Mouse (Mus musculus): ENCODE measurements around the gene Psmd1. TPM values are rescaled to one million over a fixed set of nuclear protein-coding genes. Genes with fewer than 3 reads are reported as not detected.

The Psmd1 gene
- 116 TPM for polyA plus RNA-seq (2014; fragmentation: Illumina TruSeq; extraction: RNeasy Lipid Tissue Mini Kit (QIAGEN cat#74804); ENCODE audit: low read depth, low replicate concordance)

DNA sequence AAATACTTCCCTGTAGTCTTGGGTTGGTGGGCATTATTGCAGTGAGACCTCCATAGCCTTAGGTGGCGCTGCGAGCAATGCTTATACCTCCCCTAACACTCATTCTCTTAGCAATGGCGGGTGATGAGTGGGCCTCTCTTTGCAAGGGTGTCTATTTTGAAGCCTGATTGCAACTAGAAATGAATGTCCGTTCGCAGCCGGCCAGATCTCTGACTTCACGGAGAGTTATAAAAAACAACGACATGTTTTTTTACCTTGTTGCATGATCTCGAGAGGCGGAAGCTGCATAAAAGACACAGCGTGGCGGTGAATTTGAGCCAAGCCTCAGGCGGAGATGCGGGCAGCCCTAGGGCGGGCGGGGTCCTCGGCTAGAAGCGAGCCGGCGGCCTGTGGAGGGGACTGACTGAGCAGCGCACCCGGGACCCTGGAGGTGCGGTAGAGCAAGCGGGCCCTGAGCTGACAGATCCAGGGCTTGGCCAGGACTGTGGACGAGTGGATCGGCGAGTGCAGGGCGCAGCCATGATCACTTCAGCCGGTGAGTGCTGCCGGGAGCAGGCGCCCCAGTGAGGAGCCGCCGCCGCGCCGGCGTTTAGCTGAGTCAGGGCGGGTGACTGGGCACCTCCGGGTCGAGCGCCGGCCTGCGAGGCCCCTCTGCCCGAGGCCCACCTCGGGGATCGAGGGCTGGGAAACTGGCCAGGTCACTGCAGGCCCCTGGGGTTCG is at the start of gene Psmd1:
TSS of gene Psmd1 (plus strand) at position 117 of the 721 bp plus-strand sequence.

DNA sequence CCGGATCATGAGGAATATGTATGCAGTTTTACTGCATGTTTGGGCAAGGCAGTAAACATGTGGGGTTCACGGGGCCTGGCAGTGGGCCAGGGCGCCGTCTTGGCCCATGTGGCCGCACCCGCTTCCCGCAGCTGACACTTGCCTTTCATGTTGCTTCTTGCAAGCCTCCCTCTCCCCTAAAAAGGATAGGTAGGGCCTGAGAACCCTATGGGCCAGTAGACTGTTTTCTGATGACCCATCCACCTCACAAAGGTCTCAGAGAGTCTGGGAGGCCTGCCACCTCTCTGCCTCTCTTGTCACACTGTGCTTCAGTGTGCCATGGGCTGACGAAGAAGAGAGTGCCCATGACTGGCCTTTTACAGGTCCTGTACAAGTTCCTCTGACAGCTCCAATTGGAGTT is 47.7 kb upstream of the Psmd1 start, which contains the start of gene Spata3:
TSS of gene Spata3 (plus strand) at position 301 of the 400 bp plus-strand sequence.

DNA sequence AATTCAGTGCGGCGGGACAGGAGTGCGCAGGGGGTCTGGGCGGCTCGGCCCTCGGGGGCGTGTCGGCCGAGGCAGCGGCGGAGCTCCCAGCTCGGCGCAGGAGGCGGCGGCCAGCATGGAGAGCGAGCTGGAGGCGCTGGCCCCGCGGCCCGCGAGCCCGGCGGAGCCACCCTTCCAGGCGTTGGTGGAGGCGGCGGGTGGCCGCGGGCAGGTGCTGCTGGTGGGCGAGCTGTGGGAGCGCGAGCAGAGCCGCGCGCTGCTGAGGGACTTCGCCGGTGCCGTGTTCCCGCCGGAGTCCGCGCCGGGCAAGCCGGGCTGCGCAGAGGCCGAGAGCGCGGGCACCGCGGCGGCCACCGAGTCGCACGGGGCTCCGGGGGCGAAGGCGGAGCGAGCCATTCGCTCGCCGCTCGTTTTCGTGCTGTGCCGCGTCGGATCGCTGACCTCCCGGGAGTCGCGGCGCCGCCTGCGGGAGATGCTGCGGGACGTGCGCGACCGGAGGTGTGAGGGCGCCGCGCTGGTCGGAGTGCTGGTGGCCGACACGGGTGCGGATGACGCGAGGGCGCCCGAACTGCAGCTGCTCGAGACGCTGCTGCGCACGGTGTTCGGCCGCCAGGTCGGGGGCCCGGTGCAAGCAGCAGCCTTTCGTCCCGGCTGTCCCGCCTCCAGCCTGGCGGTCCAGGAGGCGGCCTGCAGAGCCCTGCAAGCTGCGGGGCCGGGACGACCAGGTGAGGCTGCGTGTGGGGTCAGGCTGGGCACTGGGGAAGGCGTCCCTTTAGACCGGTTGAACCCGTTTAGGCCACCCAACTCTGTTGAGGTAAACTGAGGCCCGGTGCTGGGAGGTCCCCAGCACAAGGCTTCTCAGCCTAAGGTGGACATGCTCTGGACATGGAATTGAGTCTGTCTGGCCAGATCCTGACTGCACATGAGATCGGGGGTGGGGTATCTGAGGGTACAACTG is 18.1 kb upstream of the Psmd1 start, which contains the start of gene 2810459M11Rik:
TSS of gene 2810459M11Rik (plus strand) at position 16 of the 958 bp plus-strand sequence.

DNA sequence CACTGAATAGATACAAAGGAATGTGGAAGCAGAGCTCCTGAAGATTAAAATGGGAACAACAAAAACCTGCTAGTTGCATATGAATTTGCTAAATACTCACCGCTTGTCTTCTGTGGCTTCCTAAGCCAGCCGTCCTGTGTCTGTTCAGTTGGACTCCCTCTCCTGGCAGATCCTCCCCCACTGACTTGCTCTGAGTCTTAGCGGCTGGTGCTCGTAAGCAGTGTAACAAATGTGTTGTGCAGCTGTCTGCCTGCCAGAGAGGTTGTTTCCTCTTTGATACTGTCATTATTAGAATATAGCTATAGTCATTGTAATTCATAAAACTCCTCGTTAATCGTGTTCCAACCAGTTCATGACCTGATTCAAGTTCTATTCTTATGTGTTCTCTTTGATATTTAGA is 47.6 kb downstream of the Psmd1 start, which contains the start of gene Htr2b:
TSS of gene Htr2b (minus strand) at position 192 of the 400 bp plus-strand sequence.

DNA sequence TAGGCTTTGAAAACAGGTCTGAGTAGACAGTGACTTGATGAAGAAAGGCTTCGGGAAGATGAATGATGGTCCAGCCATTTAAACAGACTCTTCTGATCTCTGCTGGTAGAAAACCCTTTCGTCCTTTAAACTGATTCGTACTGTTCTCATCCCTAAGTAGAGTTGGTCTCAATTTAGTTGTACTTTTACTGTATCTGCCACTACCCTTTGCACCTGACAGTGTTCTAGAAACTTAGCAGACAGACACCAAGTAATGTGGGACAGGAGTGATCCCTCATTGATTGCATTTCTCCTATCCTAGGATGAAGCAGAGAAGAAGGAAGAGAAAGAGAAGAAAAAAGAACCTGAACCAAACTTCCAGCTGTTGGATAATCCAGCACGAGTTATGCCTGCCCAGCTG is 69.2 kb downstream of the Psmd1 start, which contains the start of gene Gm21972:
TSS of gene Gm21972 (plus strand) at position 301 of the 400 bp plus-strand sequence.

DNA sequence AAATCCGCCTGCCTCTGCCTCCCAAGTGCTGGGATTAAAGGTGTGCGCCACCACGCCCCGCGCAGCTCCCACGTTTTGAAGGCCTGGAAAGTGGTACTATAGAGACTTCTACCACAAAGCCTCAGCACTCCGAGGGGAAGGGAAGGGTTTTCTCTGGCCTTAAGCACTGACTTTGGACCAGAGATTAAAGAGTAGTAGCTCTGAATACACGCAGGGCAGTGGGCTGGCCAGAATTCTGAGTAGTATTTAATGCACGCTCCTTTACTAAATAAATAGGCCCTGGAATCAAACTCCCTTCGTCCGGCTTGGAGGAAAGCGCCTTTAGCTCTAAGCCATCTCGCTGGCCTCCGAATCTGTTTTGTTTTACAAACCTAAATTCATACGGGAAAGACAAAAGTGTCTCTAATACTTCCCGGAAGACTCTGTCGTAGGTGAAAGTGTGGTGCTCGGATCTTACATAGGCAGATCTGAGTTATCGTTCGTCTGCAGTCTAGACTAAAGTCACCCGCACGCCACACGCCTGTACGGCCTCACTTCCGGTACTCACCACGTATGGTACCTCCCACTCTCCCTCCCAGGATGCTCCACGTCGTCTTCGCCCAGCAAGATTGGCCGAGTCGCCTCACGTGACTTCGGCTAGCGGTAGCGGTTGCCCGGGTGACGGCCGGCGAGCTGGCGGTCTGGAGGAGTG is 90.1 kb downstream of the Psmd1 start, which contains the start of gene Armc9:
TSS of gene Armc9 (plus strand) at position 648 of the 691 bp plus-strand sequence.

Other genes with a start within 250 kb of the Psmd1 start
- gene Itm2c, start 170.1 kb upstream of the Psmd1 start, polyA plus RNA-seq (2014; fragmentation: Illumina TruSeq; extraction: RNeasy Lipid Tissue Mini Kit (QIAGEN cat#74804); ENCODE audit: low read depth, low replicate concordance), result 2.4 TPM
- not detected for gene 4933407L21Rik, start 135.9 kb upstream of the Psmd1 start, polyA plus RNA-seq (2014; fragmentation: Illumina TruSeq; extraction: RNeasy Lipid Tissue Mini Kit (QIAGEN cat#74804); ENCODE audit: low read depth, low replicate concordance)
- gene Gpr55, start 103.4 kb upstream of the Psmd1 start, polyA plus RNA-seq (2014; fragmentation: Illumina TruSeq; extraction: RNeasy Lipid Tissue Mini Kit (QIAGEN cat#74804); ENCODE audit: low read depth, low replicate concordance), result 1.3 TPM
- not detected for gene Spata3, start 47.6 kb upstream of the Psmd1 start, polyA plus RNA-seq (2014; fragmentation: Illumina TruSeq; extraction: RNeasy Lipid Tissue Mini Kit (QIAGEN cat#74804); ENCODE audit: low read depth, low replicate concordance)
- gene 2810459M11Rik, start 18.5 kb upstream of the Psmd1 start, polyA plus RNA-seq (2014; fragmentation: Illumina TruSeq; extraction: RNeasy Lipid Tissue Mini Kit (QIAGEN cat#74804); ENCODE audit: low read depth, low replicate concordance), result 24.4 TPM
- 3.8 TPM for gene Htr2b, start 47.6 kb downstream of the Psmd1 start, polyA plus RNA-seq (2014; fragmentation: Illumina TruSeq; extraction: RNeasy Lipid Tissue Mini Kit (QIAGEN cat#74804); ENCODE audit: low read depth, low replicate concordance)
- gene Gm21972, start 69.2 kb downstream of the Psmd1 start, polyA plus RNA-seq (2014; fragmentation: Illumina TruSeq; extraction: RNeasy Lipid Tissue Mini Kit (QIAGEN cat#74804); ENCODE audit: low read depth, low replicate concordance), result not detected
- 7.4 TPM for gene Armc9, start 90.4 kb downstream of the Psmd1 start, polyA plus RNA-seq (2014; fragmentation: Illumina TruSeq; extraction: RNeasy Lipid Tissue Mini Kit (QIAGEN cat#74804); ENCODE audit: low read depth, low replicate concordance)
- 53.5 TPM for gene B3gnt7, start 238.4 kb downstream of the Psmd1 start, polyA plus RNA-seq (2014; fragmentation: Illumina TruSeq; extraction: RNeasy Lipid Tissue Mini Kit (QIAGEN cat#74804); ENCODE audit: low read depth, low replicate concordance)